Mouse (Mus musculus) liver, adult 2 months (tissue): ENCODE data around the gene Tlk1. TPM values are rescaled to one million over a fixed set of nuclear protein-coding genes. Genes with fewer than 3 reads are reported as not detected.

Experiments used
- DNase-seq: peaks from one replicate; pipeline ENCODE4 v3.0.0-alpha.2; 2011; ENCODE audit warnings: low read depth, low spot score; ENCODE audit errors: extremely low read depth
- H3K27ac ChIP-seq: fragments of 200-500 bp; replicated peaks from 2 replicates; pipeline ENCODE4 v1.5.1; 2012; ENCODE audit warnings: low read depth, mild to moderate bottlenecking, control low read depth, inconsistent platforms, low read length; ENCODE audit not compliant: insufficient read depth
- H3K27me3 ChIP-seq: fragments of 200-500 bp; 2 replicates; pipeline ENCODE4 v1.6.1; 2012; ENCODE audit warnings: mild to moderate bottlenecking, moderate library complexity, low read length, inconsistent platforms; ENCODE audit not compliant: control insufficient read depth, insufficient read depth
- H3K36me3 ChIP-seq: fragments of 200-500 bp; 2 replicates; pipeline ENCODE4 v1.6.1; 2012; ENCODE audit warnings: low read length, inconsistent platforms; ENCODE audit not compliant: control insufficient read depth, insufficient read depth
- H3K4me1 ChIP-seq: fragments of 200-500 bp; 2 replicates; pipeline ENCODE4 v1.6.1; 2011; ENCODE audit warnings: low read length; ENCODE audit not compliant: control insufficient read depth, insufficient read depth
- H3K4me3 ChIP-seq: fragments of 200-500 bp; 2 replicates; pipeline ENCODE4 v1.5.1; 2011; ENCODE audit warnings: low read depth, mild to moderate bottlenecking, control low read depth, low read length, moderate library complexity; ENCODE audit not compliant: insufficient read depth
- H3K79me2 ChIP-seq: fragments of 200-500 bp; 2 replicates; pipeline ENCODE4 v1.6.1; 2012; ENCODE audit warnings: inconsistent platforms, mild to moderate bottlenecking, low read length, moderate library complexity; ENCODE audit not compliant: control insufficient read depth, insufficient read depth
- H3K9ac ChIP-seq: fragments of 200-500 bp; 2 replicates; pipeline ENCODE4 v1.6.1; 2012; ENCODE audit warnings: low read depth, mild to moderate bottlenecking, control low read depth, inconsistent platforms, low read length
- CTCF ChIP-seq: fragments of 200-500 bp; IDR thresholded peaks from 2 replicates; pipeline ENCODE4 v1.5.1; 2011; ENCODE audit warnings: low read depth, low read length, control low read depth
- POLR2A ChIP-seq: fragments of 200-500 bp; IDR thresholded peaks from 2 replicates; pipeline ENCODE4 v1.6.1; 2011; ENCODE audit warnings: low read length, control low read depth; ENCODE audit not compliant: insufficient read depth; ENCODE audit errors: extremely low read depth
- WGBS: fragments of 180-500 bp; shearing (Covaris S2); methylation state at CpG from one replicate; pipeline ENCODE4 v1.1.7; 2018; 5-methylcytosine and 5-hydroxymethylcytosine counted together
- polyA plus RNA-seq: library from polyadenylated mRNA; depleted of rRNA; stranded (reverse); fragments of >200 nt; gene quantifications from 2 replicates; pipeline ENCODE4 v1.2.3, GENCODE M21; 2012
- total RNA-seq: library from RNA; depleted of rRNA; stranded (reverse); fragments of >200 nt; gene quantifications from 2 replicates; pipeline ENCODE4 v1.2.3, GENCODE M21; 2014

Gene Tlk1
- total and polyA plus RNA-seq, 2 experiments: 5.6 to 21.4 TPM

GRCm38 (mm10) chr2:70838536-70839216 is 13.1 kb upstream of the Tlk1 start:
- Histone ChIP-seq H3K27ac (no peak overlapping the region), H3K27me3 (no peaks in the 10 kb centered on the region), H3K4me3 (no peak overlapping the region), H3K36me3 (no peaks in the 10 kb centered on the region), H3K79me2 (no peaks in the 10 kb centered on the region), H3K9ac (no peak overlapping the region), H3K4me1 (peaks cover 8% of the 10 kb centered on the region)
- DNase-seq: peak; percentile 84
- 19% methylated on average over 12 of the region's 12 CpGs for WGBS
- TF ChIP-seq CTCF (no peak), POLR2A (no peak)

DNA sequence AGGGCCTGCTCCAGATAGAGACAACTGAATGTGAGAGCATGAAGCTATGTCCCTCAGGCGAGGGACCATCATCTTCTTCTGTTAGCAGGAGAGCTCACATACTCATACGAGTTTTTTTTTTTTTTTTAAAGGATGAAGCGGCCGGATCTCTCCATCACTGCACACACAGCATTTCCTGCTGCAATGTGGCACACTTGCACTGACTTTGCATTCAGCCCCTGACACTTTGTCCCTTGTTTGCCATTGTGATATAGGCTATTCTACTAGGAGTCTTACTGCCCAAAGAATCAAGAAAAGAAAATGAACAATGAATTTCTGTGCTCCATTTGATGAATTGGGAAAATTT is 10.8 kb upstream of the Tlk1 start:
- Histone ChIP-seq H3K4me1 (peaks cover 12% of the 10 kb centered on the region), H3K79me2 (no peaks in the 10 kb centered on the region), H3K36me3 (no peaks in the 10 kb centered on the region), H3K4me3 (no peak overlapping the region), H3K27me3 (no peaks in the 10 kb centered on the region), H3K27ac (no peak overlapping the region), H3K9ac (no peak overlapping the region)
- no peak for DNase-seq
- TF ChIP-seq CTCF (no peak), POLR2A (no peak)
- 65% methylated on average over 4 of the region's 4 CpGs for WGBS

DNA sequence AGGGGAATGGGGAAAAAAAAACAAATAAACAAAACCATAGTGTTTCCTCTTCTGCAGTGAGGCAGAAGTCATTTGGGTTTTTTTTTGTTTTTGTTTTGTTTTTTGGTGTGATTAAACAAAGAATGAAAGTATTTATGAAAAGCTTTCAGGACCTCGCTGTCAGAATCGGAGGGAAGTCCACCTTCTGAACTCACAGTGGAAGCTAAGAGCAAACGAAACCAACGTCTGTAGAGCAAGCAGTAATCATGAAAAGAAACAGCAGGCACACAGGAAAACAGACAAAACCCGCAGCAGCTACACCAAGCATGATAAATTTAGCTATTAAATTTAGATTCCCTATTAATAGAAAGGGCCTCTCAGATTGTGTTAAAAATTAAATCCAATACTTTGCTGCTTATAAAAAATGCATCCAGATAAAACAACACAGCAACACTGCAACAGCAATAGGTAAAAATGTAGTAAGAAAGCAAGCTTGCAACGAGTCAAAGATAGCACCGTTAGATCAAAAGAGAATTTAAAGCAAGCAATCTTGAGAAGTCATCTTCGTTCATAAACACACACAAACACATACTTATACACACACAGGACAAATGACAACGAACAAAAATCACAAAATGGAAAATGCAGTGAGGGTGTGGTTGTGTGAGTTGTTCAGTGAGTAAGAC is 10.2 kb upstream of the Tlk1 start:
- no peaks in the 10 kb centered on the region for H3K79me2 ChIP-seq
- H3K4me1 ChIP-seq: peaks cover 11% of the 10 kb centered on the region
- no peak overlapping the region for H3K27ac ChIP-seq
- no peaks in the 10 kb centered on the region for H3K36me3 ChIP-seq
- no peak for TF ChIP-seq CTCF
- no peak for TF ChIP-seq POLR2A
- H3K4me3 ChIP-seq: no peak overlapping the region
- no peaks in the 10 kb centered on the region for H3K27me3 ChIP-seq
- WGBS: 29% methylated on average over 9 of the region's 9 CpGs
- DNase-seq: peak; percentile 37
- no peak overlapping the region for H3K9ac ChIP-seq

- Histone ChIP-seq H3K27ac (no peak overlapping the region), H3K9ac (no peak overlapping the region), H3K27me3 (no peaks in the 10 kb centered on the region), H3K4me1 (peaks cover 11% of the 10 kb centered on the region), H3K4me3 (no peak overlapping the region), H3K79me2 (no peaks in the 10 kb centered on the region), H3K36me3 (no peaks in the 10 kb centered on the region)
- DNase-seq: no peak
- 67% methylated on average over 2 of the region's 2 CpGs for WGBS
- no peak for TF ChIP-seq CTCF
- TF ChIP-seq POLR2A: no peak
These were observed 9.7 kb upstream of the Tlk1 start for GRCm38 (mm10) chr2:70835209-70835608.

- no peak overlapping the region for H3K9ac ChIP-seq
These were observed 7.7 kb upstream of the Tlk1 start for GRCm38 (mm10) chr2:70833261-70833660.

DNA sequence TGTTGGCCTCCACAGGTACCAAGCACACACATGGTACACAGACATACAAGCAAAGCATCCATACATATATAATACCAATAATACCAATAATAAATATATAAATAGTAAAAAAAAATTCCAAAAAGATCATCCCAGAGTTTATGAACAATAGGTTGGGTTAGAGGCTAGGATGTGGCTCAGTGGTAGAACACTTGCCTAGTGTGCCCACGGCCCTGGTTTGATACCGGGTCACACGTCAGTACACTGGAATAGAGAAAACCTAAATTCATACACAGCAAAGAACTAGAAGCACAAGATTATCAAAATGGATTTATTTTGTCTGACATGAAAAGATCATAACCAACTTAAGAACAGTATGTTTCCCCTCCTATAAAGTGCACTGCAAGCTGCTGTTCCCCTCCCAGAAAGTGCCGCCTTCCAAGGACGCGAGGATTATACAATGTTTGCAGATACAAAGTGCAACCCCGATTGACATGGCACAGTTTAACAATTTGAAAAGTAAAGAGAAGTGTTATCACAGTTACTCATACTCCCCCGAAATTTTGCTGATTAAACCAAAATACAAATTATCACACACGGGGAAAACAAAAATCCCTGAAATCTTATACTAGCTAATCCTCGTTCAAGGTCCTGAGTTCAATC is 6.3 kb upstream of the Tlk1 start:
- peak overlapping the region; percentile 54; the same call in 1 of the 2 replicates for H3K27ac ChIP-seq
- H3K27me3 ChIP-seq: no peaks in the 10 kb centered on the region
- DNase-seq: peak; percentile 95
- no peak for TF ChIP-seq POLR2A
- TF ChIP-seq CTCF: no peak
- no peak overlapping the region for H3K9ac ChIP-seq
- no peaks in the 10 kb centered on the region for H3K36me3 ChIP-seq
- H3K4me3 ChIP-seq: no peak overlapping the region
- 24% methylated on average over 10 of the region's 10 CpGs for WGBS
- H3K4me1 ChIP-seq: peaks cover 6% of the 10 kb centered on the region; the same call in 1 of the 2 replicates
- H3K79me2 ChIP-seq: no peaks in the 10 kb centered on the region

More at GRCm38 (mm10) chr2:70833261-70833660, 7.7 kb upstream of the Tlk1 start:
- Histone ChIP-seq H3K27ac (no peak overlapping the region), H3K36me3 (no peaks in the 10 kb centered on the region), H3K4me3 (no peak overlapping the region), H3K4me1 (peaks cover 6% of the 10 kb centered on the region; the same call in 1 of the 2 replicates), H3K27me3 (no peaks in the 10 kb centered on the region), H3K79me2 (no peaks in the 10 kb centered on the region)
- 88% methylated on average over 1 of the region's 1 CpGs for WGBS
- TF ChIP-seq CTCF (no peak), POLR2A (no peak)
- DNase-seq: no peak
